Mouse (Mus musculus): ENCODE data around the gene Cwc22. TPM values are rescaled to one million over a fixed set of nuclear protein-coding genes. Genes with fewer than 3 reads are reported as not detected.

The Cwc22 gene
- polyA plus RNA-seq, 1 experiment from 2014 or later, result 36.1 TPM

DNA sequence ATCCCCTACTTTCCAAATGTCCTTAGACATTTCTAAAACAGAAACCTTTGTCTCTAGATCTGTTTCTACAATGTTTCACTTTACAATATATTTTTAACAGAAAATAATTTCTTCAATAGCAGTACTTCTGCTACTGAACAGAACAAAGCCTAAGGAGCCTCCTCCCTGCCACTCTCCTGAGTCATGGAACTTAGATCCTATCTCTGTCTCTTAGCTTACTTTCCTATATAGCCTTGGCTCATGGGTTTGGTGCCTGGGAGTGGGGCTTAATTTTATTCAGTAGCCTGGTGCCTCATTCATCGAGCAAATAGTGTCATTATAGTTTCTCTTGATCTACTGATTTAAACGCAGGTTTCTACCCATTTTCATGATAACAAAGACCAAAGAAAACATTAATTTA is 4.2 kb downstream of the Cwc22 start:
- 93% methylated on average over 2 of the region's 2 CpGs for WGBS
- ATAC-seq (ENCODE audit: low FRiP score, low read depth), result no peak
- no peak overlapping the region for H3K4me3 ChIP-seq
- peaks cover 14% of the 10 kb centered on the region for H3K4me1 ChIP-seq
- H3K36me3 ChIP-seq, result peaks cover 13% of the 10 kb centered on the region
- no peak overlapping the region for H3K27ac ChIP-seq
- no peaks in the 10 kb centered on the region for H3K27me3 ChIP-seq
- H3K9ac ChIP-seq, result no peak overlapping the region
- H3K4me2 ChIP-seq (replicated peaks), result no peak overlapping the region
- H3K9me3 ChIP-seq, result no peaks in the 10 kb centered on the region

DNA sequence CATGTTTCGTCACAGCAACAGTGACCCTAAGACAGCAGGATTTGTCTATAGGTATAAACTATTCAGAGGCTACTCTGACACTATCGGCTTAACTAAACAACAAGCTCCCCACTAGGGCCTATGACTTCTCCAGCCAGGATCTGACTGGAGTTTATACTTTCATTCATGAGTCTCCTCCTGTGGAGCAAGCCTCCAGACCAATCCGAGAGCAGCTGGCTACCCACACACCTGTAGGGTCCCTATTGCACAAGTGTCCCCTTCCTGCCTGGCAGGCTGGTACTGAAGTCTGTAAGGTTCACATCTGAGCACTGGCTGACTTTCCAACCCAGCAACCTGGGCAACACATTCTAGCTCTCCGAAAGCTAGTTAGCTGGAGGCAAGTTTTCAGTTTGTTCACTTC is 7.9 kb downstream of the Cwc22 start:
- H3K27ac ChIP-seq, result no peak overlapping the region
- H3K9me3 ChIP-seq, result no peaks in the 10 kb centered on the region
- no peak overlapping the region for H3K9ac ChIP-seq
- no peak for ATAC-seq (ENCODE audit: low FRiP score, low read depth)
- no peak overlapping the region for H3K4me2 ChIP-seq (replicated peaks)
- H3K27me3 ChIP-seq, result no peaks in the 10 kb centered on the region
- H3K4me1 ChIP-seq, result no peaks in the 10 kb centered on the region
- 92% methylated on average over 4 of the region's 4 CpGs for WGBS
- peaks cover 41% of the 10 kb centered on the region for H3K36me3 ChIP-seq
- no peak overlapping the region for H3K4me3 ChIP-seq

DNA sequence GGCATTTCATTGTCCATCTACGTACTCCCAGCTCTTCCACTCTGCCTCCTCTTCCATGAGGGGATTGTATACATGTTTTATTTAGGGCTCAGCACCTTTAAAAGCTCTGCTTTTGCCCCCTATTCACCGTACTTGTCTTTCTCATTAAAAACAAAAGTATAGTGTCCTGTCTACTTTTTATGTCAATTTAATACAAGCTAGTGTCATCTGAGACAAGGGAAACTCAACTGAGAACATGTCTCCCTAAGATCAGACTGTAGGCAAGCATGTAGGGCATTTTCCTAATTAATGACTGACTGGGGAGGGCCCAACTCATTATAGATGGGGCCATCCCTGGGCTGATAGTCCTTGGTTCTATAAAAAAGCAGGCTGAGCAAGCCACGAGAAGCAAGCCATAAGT is 8.4 kb downstream of the Cwc22 start:
- no peaks in the 10 kb centered on the region for H3K9me3 ChIP-seq
- no peaks in the 10 kb centered on the region for H3K27me3 ChIP-seq
- H3K27ac ChIP-seq, result no peak overlapping the region
- ATAC-seq (ENCODE audit: low FRiP score, low read depth), result no peak
- H3K9ac ChIP-seq, result no peak overlapping the region
- no peak overlapping the region for H3K4me3 ChIP-seq
- H3K36me3 ChIP-seq, result peaks cover 45% of the 10 kb centered on the region
- H3K4me2 ChIP-seq (replicated peaks), result no peak overlapping the region
- no peaks in the 10 kb centered on the region for H3K4me1 ChIP-seq
- 81% methylated on average over 3 of the region's 3 CpGs for WGBS

DNA sequence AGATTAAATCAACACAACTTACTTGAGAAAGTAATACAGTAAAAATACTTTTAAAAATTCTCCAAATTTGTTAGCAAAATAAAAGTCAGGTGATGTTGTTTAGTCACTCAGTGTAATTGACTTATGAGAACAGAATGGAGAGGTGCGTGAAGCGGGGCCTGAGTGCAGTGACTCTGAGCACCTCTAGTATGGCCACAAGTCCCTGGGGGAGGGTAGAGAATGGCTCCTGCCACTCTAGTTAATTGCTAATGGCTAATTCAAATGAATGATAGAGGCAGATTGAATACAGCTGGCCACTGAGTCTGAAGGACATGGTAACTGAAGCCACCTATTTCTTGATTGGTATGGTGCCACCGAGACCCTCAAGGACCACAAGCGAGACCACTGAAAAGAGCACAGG is 12.0 kb downstream of the Cwc22 start:
- Histone ChIP-seq H3K27ac (no peak overlapping the region), H3K4me2 (replicated peaks) (no peak overlapping the region), H3K36me3 (peaks cover 69% of the 10 kb centered on the region), H3K4me3 (no peak overlapping the region), H3K27me3 (no peaks in the 10 kb centered on the region), H3K9me3 (no peaks in the 10 kb centered on the region), H3K4me1 (no peaks in the 10 kb centered on the region), H3K9ac (no peak overlapping the region)
- 87% methylated on average over 4 of the region's 4 CpGs for WGBS
- no peak for ATAC-seq (ENCODE audit: low FRiP score, low read depth)

DNA sequence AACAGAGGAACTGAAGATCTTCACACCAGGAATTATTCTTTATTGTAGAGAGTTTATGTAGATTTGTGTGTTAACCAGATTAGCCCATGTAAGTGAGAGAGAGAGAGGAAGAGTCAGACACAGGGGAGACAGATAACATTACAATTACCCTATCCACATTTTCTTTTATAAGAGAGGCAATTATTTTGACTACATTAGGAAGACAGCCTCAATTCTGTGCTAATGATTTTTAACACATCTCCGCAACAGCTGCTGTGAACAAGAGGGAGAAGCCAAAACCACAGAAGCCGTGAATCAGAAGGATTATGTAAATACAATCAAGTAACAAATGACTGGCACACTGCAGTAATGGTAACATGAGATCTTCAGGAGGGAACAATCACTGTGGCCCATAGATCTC is 12.5 kb downstream of the Cwc22 start:
- Histone ChIP-seq H3K9ac (no peak overlapping the region), H3K4me3 (no peak overlapping the region), H3K4me2 (replicated peaks) (no peak overlapping the region), H3K9me3 (no peaks in the 10 kb centered on the region), H3K27ac (no peak overlapping the region), H3K27me3 (no peaks in the 10 kb centered on the region), H3K36me3 (peaks cover 73% of the 10 kb centered on the region), H3K4me1 (no peaks in the 10 kb centered on the region)
- no peak for ATAC-seq (ENCODE audit: low FRiP score, low read depth)
- 81% methylated on average over 2 of the region's 2 CpGs for WGBS

DNA sequence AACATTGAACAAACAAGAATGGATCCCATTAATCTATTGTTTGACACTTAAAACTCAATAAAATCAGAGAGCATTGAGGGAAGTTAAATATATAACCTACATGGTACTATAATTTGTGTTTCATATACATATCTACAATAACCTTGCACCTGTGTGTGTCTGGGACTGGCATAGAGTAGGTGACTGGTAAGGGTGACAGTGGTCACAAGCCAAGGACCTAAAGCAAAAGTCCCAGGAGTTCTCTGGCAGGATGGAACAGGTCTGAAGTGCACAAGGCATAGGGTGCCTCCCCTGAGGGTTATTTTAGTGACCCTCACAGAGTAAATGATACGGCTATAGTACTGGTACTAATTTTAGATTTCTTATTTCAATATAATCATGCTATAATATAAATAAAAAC is 14.2 kb downstream of the Cwc22 start:
- H3K4me3 ChIP-seq, result no peak overlapping the region
- no peaks in the 10 kb centered on the region for H3K27me3 ChIP-seq
- no peak overlapping the region for H3K9ac ChIP-seq
- ATAC-seq (ENCODE audit: low FRiP score, low read depth), result no peak
- H3K9me3 ChIP-seq, result no peaks in the 10 kb centered on the region
- peaks cover 88% of the 10 kb centered on the region for H3K36me3 ChIP-seq
- WGBS, result 91% methylated on average over 1 of the region's 1 CpGs
- no peak overlapping the region for H3K27ac ChIP-seq
- no peaks in the 10 kb centered on the region for H3K4me1 ChIP-seq
- no peak overlapping the region for H3K4me2 ChIP-seq (replicated peaks)

DNA sequence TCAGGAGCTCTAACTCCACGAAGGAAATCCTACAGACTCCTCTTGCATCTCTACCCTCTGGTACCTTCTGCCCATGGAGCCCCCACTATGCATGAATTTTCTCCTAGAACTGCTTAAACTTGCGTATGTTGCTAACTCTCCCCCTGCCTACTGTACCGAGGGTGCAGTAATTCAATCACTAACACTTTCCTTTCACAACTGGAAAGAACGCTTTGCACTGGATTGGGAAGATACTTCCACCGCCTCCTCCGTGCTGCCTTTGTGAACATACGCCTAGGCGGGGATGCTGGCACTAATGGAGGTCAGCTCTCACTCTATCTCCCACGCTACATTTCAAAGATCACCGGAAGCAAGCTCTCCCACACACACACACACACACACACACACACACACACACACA is 17.8 kb downstream of the Cwc22 start:
- Histone ChIP-seq H3K27me3 (no peaks in the 10 kb centered on the region), H3K27ac (no peak overlapping the region), H3K4me1 (no peaks in the 10 kb centered on the region), H3K9ac (no peak overlapping the region), H3K36me3 (peaks cover 81% of the 10 kb centered on the region), H3K9me3 (no peaks in the 10 kb centered on the region), H3K4me3 (no peak overlapping the region), H3K4me2 (replicated peaks) (no peak overlapping the region)
- WGBS, result 95% methylated on average over 10 of the region's 10 CpGs
- ATAC-seq (ENCODE audit: low FRiP score, low read depth), result no peak

DNA sequence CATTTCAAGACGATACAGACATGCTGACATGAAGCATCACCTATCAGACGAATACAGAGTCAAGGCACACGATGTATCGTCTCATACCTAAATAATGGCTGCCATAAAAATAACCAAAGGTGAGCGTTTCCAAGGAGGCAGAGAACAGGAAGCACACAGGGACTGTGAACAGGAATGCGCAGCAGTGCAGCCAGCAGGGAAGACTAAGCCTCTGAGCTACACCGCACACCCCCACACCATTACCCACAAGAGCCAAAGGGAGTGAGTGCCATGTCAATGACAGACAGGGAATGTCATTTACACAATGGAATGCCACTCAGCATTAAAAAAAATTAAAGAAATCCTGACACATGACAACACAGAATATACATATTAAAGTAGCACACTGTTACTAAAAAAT is 19.7 kb downstream of the Cwc22 start:
- WGBS, result 62% methylated on average over 7 of the region's 7 CpGs
- peaks cover 74% of the 10 kb centered on the region for H3K36me3 ChIP-seq

DNA sequence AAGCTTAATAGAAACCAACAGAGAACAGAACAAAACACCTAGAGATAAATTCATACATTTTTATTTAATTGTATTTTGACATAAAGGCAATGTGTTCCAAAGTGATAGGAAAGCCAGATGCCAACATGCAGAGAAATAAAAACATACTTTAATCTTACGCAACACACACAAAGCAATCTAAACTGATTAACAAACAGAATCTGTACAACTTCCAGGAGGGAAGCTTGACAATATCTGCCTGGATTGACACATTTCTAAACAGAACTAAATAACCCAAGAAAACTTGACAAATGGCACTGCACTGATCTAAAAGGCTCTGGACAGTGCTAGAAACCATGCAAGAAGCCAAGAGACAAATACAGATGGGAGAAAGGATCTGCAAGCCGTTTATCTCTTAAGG is 20.2 kb downstream of the Cwc22 start:
- no peak for ATAC-seq (ENCODE audit: low FRiP score, low read depth)
- 81% methylated on average over 2 of the region's 2 CpGs for WGBS
- Histone ChIP-seq H3K4me3 (no peak overlapping the region), H3K36me3 (peaks cover 73% of the 10 kb centered on the region), H3K9me3 (no peaks in the 10 kb centered on the region), H3K27me3 (no peaks in the 10 kb centered on the region), H3K9ac (no peak overlapping the region), H3K27ac (no peak overlapping the region), H3K4me1 (no peaks in the 10 kb centered on the region), H3K4me2 (replicated peaks) (no peak overlapping the region)

More for the DNA sequence above, 19.7 kb downstream of the Cwc22 start:
- Histone ChIP-seq H3K4me2 (replicated peaks) (no peak overlapping the region), H3K4me3 (no peak overlapping the region), H3K9ac (no peak overlapping the region), H3K4me1 (no peaks in the 10 kb centered on the region), H3K9me3 (no peaks in the 10 kb centered on the region), H3K27ac (no peak overlapping the region), H3K27me3 (no peaks in the 10 kb centered on the region)
- no peak for ATAC-seq (ENCODE audit: low FRiP score, low read depth)

DNA sequence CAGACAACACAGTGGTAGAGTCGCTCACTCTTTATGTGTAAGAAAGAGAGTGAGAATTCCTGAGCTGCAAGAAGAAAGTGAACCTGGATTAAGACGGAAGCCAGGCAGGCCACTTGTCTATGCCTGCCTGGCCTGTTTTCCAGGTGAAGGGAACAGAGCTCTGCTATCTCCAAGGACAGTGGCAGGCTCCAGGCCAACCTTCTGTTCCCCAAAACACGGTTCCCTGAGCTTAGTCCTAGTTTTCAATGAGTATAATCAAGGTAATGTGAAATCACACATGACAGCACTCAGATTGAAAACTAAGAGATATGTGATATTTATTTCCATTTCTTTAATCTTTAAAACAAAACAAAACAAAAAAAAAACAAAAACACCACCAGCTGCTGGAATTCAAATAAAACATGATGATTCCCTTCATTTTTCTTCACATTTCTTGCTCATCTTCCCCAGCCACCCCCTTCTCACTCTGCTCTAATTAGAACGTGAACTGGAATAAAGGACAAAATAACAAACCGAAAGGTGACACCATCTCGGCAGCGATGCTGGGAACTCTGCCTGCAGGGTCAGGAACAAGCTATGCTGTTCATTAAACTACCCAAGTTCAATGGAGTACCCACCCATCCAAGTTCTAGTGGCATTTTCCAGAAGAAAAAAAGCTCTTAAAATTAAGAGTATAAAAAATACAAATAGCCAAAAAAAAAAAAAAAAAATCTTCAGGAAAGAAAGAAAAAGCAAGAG is 20.8 kb downstream of the Cwc22 start:
- no peak overlapping the region for H3K9ac ChIP-seq
- no peak overlapping the region for H3K27ac ChIP-seq
- no peak overlapping the region for H3K4me2 ChIP-seq (replicated peaks)
- H3K4me1 ChIP-seq, result no peaks in the 10 kb centered on the region
- H3K9me3 ChIP-seq, result no peaks in the 10 kb centered on the region
- WGBS, result 53% methylated on average over 7 of the region's 7 CpGs
- no peaks in the 10 kb centered on the region for H3K27me3 ChIP-seq
- ATAC-seq (ENCODE audit: low FRiP score, low read depth), result no peak
- H3K4me3 ChIP-seq, result no peak overlapping the region
- H3K36me3 ChIP-seq, result peaks cover 73% of the 10 kb centered on the region

DNA sequence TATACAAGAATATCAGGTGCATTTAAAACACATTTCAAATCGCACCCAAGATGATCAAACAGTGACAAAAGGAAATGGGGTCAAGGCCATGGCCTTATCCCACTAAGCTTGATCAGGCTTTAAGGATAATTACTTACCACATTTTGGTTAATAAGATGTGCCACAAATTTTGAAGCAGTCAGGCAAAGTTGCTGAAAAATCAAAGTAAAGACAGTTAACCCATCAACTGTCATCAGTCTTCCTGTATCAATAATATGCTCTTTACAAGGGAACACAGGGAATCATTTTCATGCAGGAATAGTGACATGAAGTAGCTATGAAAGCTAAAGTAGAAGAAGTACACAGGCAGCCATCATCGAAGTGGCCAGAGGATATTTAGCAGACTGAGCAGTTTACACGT is 22.2 kb downstream of the Cwc22 start:
- Histone ChIP-seq H3K27me3 (no peaks in the 10 kb centered on the region), H3K27ac (no peak overlapping the region), H3K9ac (no peak overlapping the region), H3K36me3 (peaks cover 69% of the 10 kb centered on the region), H3K4me3 (no peak overlapping the region), H3K4me2 (replicated peaks) (no peak overlapping the region), H3K4me1 (no peaks in the 10 kb centered on the region), H3K9me3 (no peaks in the 10 kb centered on the region)
- WGBS, result 95% methylated on average over 3 of the region's 3 CpGs
- no peak for ATAC-seq (ENCODE audit: low FRiP score, low read depth)

DNA sequence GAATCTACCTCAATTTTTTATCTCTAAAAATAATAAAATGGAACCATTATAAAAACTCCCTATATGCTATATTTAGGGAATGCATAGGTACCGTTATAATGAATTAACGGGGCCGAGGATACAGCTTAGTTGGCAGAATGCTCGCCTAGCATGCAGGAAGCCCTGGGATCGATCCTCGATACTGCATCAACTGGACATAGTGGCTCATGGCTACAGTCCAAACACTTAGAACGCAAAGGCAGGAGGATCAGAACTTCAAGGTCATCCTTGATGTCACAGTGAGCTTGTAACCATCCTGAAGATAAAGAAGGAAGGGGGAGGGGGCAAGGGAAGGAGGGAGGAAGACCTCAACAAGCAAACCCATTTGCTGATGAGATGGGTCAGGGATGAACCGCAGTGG is 23.0 kb downstream of the Cwc22 start:
- no peaks in the 10 kb centered on the region for H3K4me1 ChIP-seq
- no peak overlapping the region for H3K4me3 ChIP-seq
- peaks cover 65% of the 10 kb centered on the region for H3K36me3 ChIP-seq
- ATAC-seq (ENCODE audit: low FRiP score, low read depth), result no peak
- H3K27me3 ChIP-seq, result no peaks in the 10 kb centered on the region
- 95% methylated on average over 8 of the region's 8 CpGs for WGBS
- H3K9me3 ChIP-seq, result no peaks in the 10 kb centered on the region
- H3K9ac ChIP-seq, result no peak overlapping the region
- no peak overlapping the region for H3K4me2 ChIP-seq (replicated peaks)
- no peak overlapping the region for H3K27ac ChIP-seq

DNA sequence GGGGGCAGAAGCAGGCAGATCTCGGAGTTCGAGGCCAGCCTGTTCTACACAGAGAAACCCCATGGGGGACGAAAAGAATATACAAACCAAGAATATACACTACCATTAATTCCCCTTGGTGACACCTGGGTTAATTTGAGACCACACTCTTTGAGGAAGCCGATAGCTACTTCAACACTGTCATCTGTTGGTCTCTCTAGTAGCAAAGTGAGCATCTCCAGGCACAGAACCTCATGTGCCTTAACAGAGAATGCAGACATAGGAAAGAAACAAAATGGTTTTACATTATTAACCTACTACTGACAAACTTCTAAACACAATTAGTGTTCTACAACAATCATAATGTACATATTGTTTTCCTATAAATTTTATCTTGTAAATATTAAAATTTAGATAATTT is 24.9 kb downstream of the Cwc22 start:
- Histone ChIP-seq H3K4me1 (no peaks in the 10 kb centered on the region), H3K27me3 (no peaks in the 10 kb centered on the region), H3K36me3 (peaks cover 61% of the 10 kb centered on the region), H3K9ac (no peak overlapping the region), H3K4me2 (replicated peaks) (no peak overlapping the region), H3K27ac (no peak overlapping the region), H3K9me3 (no peaks in the 10 kb centered on the region), H3K4me3 (no peak overlapping the region)
- ATAC-seq (ENCODE audit: low FRiP score, low read depth), result no peak
- 94% methylated on average over 4 of the region's 4 CpGs for WGBS
